Mouse (Mus musculus) lung, postnatal 0 days (tissue): ENCODE data around the gene Wdr83.
A peak's percentile ranks its signal among the peaks of the same experiment; 100 is the strongest.

Experiments
- CTCF ChIP-seq: IDR thresholded peaks from 2 replicates; pipeline ENCODE4 v1.5.1; 2016; ENCODE audit warnings: antibody characterized with exemption, mild to moderate bottlenecking
- EP300 ChIP-seq: IDR thresholded peaks from 2 replicates; pipeline ENCODE4 v1.6.1; 2016; ENCODE audit warnings: antibody characterized with exemption, mild to moderate bottlenecking, control low read depth

- TF ChIP-seq CTCF (peak; percentile 63), EP300 (no peak)
Measured at GRCm38 (mm10) chr8:85119052-85119981, 38.2 kb upstream of the Wdr83 start.
